Mouse (Mus musculus): ENCODE results near the gene Rnf167. TPM values are rescaled to one million over a fixed set of nuclear protein-coding genes. Genes with fewer than 3 reads are reported as not detected.

Gene Rnf167
- polyA plus RNA-seq, 1 experiment from 2014 or later: 111 TPM

DNA sequence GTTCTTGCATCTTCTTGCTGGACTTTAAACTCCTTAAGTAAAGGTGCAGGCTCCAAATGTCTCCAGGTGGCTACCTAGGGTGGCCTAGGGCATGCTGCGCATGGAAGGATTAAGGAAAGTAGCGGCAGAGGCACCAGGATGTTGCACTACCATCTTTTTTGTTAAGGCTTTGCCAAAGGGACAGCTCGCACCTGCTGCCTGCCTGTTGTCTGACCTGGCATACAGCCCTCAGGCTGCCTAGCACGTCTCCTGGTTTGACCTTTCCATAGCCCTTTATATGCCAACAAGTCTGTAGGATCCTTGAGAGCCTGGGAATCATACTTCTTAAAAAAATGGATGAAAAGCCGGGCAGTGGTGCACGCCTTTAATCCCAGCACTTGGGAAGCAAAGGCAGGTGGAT lies 4.0 kb upstream of the Rnf167 start:
- H3K9me3 ChIP-seq (replicated peaks; ENCODE audit: control insufficient read depth, low read length): no peaks in the 10 kb centered on the region
- ATAC-seq (ENCODE audit: insufficient read depth, low FRiP score): no peak
- H3K27ac ChIP-seq (ENCODE audit: low read length): no peak overlapping the region
- H3K9ac ChIP-seq (ENCODE audit: low read length): no peak overlapping the region
- 90% methylated on average over 6 of the region's 6 CpGs for WGBS
- H3K36me3 ChIP-seq (ENCODE audit: control insufficient read depth, insufficient read depth, low read length): 0 out of 2 replicates have a peak, but pooled peaks cover 6% of the 10 kb centered on the region
- no peaks in the 10 kb centered on the region for H3K27me3 ChIP-seq (ENCODE audit: control insufficient read depth, insufficient read depth, low read length)
- H3K4me1 ChIP-seq (ENCODE audit: control insufficient read depth, insufficient read depth, low read length): peaks cover 17% of the 10 kb centered on the region
- no peak overlapping the region for H3K4me2 ChIP-seq (ENCODE audit: low read depth, low read length)
- H3K4me3 ChIP-seq (replicated peaks; ENCODE audit: low read length): no peak overlapping the region

DNA sequence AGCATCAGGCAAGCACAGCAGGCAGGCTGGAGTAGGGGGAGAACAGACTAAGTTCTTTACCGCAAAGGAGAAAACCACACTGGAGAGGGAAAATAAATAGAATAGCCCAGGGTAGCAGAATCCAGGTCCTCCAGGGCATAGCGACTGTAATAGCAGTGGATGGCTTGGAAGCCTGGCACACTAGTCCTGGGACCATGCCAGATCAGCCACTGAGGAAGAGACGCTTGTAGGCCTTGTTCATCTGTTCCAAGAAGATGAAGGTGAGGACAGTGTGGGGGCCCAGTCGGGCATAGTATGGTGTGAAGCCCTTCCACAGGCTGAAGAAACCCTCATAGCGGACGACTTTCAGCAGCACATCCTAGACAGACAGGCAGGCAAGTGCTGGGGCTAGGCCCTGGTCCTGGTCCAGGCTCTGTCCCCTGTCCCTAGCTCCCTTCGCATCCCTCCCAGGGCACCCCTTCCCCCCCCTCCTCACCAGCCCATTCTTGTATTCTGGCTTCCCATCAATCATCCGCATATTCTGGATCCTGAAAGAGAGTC lies 2.4 kb upstream of the Rnf167 start:
- Histone ChIP-seq H3K4me2 (ENCODE audit: low read depth, low read length) (no peak overlapping the region), H3K27me3 (ENCODE audit: control insufficient read depth, insufficient read depth, low read length) (no peaks in the 10 kb centered on the region), H3K36me3 (ENCODE audit: control insufficient read depth, insufficient read depth, low read length) (peaks cover 12% of the 10 kb centered on the region), H3K4me3 (replicated peaks; ENCODE audit: low read length) (no peak overlapping the region), H3K27ac (ENCODE audit: low read length) (no peak overlapping the region), H3K9ac (ENCODE audit: low read length) (no peak overlapping the region), H3K9me3 (replicated peaks; ENCODE audit: control insufficient read depth, low read length) (no peaks in the 10 kb centered on the region), H3K4me1 (ENCODE audit: control insufficient read depth, insufficient read depth, low read length) (peaks cover 29% of the 10 kb centered on the region)
- 94% methylated on average over 8 of the region's 8 CpGs for WGBS
- no peak for ATAC-seq (ENCODE audit: insufficient read depth, low FRiP score)

DNA sequence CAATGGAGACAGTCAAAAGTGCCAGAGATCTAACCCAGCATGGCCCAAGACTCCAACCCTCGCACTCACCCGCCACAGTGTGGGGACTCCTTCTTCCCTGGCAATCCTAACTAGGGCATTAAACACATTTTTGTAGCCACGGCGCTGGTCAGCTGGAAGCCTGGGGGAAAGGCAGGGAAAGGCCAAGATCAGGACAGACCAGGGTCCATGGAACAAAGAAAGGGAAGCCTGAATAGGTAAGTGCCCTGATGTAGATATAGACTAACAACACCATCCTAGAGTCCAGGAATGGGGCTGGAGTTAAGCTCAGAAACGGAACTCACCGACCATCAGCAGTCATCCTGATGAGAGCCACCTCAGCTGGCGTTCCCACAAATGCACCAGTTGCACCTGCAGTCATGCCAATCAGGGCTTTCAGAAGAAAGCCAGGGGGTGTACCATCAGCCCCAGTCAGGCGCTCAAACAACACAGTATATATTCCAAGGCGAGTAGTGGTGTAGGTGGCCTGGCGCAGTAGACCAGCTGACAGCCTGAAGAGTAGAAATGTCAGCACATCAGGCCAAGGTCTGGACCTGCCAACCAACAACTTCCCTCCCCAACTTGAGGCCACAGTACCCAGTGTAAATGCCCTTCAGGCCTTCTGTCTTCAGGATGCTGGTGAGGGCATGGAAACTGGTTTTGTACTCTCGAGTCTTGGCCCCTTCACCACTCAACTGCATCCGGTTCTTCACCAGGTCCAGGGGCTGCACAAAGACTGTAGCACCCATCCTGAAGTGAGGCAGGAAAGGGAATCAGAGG lies 1.4 kb upstream of the Rnf167 start:
- H3K9ac ChIP-seq (ENCODE audit: low read length): peak overlapping the region; percentile 85
- peak overlapping the region; percentile 59 for H3K4me3 ChIP-seq (replicated peaks; ENCODE audit: low read length)
- peak overlapping the region; percentile 93; the same call in 1 of the 2 replicates for H3K27ac ChIP-seq (ENCODE audit: low read length)
- peak overlapping the region; percentile 81 for H3K4me2 ChIP-seq (ENCODE audit: low read depth, low read length)
- WGBS: 86% methylated on average over 12 of the region's 12 CpGs
- no peak for ATAC-seq (ENCODE audit: insufficient read depth, low FRiP score)
- H3K36me3 ChIP-seq (ENCODE audit: control insufficient read depth, insufficient read depth, low read length): peaks cover 13% of the 10 kb centered on the region
- peaks cover 34% of the 10 kb centered on the region for H3K4me1 ChIP-seq (ENCODE audit: control insufficient read depth, insufficient read depth, low read length)
- no peaks in the 10 kb centered on the region for H3K9me3 ChIP-seq (replicated peaks; ENCODE audit: control insufficient read depth, low read length)
- no peaks in the 10 kb centered on the region for H3K27me3 ChIP-seq (ENCODE audit: control insufficient read depth, insufficient read depth, low read length)

DNA sequence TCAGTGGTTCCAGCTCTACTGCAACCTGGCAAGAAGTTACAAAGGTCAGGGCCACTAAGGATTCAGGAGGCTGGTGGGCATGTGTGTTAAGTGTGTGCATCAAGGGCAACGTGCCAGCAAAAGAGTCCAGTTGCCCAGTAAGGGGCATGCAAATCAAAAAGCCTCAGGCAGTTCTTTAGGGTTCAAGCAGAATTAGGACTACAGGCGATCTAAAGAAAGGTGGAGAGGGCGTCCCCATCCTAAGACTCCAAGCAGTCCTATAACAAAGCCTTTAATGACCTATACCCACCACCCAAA lies 828 bp upstream of the Rnf167 start:
- H3K9me3 ChIP-seq (replicated peaks; ENCODE audit: control insufficient read depth, low read length): no peaks in the 10 kb centered on the region
- H3K36me3 ChIP-seq (ENCODE audit: control insufficient read depth, insufficient read depth, low read length): peaks cover 16% of the 10 kb centered on the region
- H3K27ac ChIP-seq (ENCODE audit: low read length): peak overlapping the region; percentile 93
- no peaks in the 10 kb centered on the region for H3K27me3 ChIP-seq (ENCODE audit: control insufficient read depth, insufficient read depth, low read length)
- H3K9ac ChIP-seq (ENCODE audit: low read length): peak overlapping the region; percentile 85
- H3K4me1 ChIP-seq (ENCODE audit: control insufficient read depth, insufficient read depth, low read length): peaks cover 39% of the 10 kb centered on the region
- no peak for ATAC-seq (ENCODE audit: insufficient read depth, low FRiP score)
- 17% methylated on average over 3 of the region's 3 CpGs for WGBS
- peak overlapping the region; percentile 81 for H3K4me2 ChIP-seq (ENCODE audit: low read depth, low read length)
- peak overlapping the region; percentile 59 for H3K4me3 ChIP-seq (replicated peaks; ENCODE audit: low read length)

DNA sequence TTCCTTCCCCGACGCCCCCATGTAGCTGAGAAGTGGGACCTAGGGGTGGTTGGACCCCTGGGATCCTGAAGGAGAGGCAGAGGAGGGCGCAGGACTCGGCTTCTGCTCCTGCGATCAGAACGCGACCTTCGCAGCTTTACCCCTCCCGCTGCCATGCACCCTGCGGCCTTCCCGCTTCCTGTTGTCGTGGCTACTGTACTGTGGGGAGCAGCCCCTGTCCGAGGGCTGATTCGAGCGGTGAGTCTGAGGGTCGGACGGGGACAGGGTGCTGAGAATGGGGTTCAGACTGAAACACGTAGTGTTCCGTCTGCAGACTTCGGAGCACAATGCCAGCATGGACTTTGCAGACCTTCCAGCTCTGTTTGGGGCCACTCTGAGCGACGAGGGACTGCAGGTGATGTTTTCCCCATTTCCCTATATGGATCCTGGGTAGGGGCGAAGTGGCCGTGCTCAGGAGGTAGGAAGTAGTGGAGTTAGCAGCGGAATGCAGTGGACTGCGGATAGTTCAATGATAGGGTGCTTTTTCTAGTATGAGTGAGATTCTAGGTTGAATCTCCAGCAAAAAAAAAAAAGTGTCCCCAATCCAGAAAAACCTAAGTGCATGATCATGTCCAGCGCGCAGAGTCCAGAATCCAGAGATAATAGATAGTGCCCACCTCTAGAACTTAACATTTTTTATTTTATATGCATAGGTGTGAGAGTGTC lies 833 bp downstream of the Rnf167 start:
- Histone ChIP-seq H3K36me3 (ENCODE audit: control insufficient read depth, insufficient read depth, low read length) (peaks cover 25% of the 10 kb centered on the region), H3K9me3 (replicated peaks; ENCODE audit: control insufficient read depth, low read length) (no peaks in the 10 kb centered on the region)

DNA sequence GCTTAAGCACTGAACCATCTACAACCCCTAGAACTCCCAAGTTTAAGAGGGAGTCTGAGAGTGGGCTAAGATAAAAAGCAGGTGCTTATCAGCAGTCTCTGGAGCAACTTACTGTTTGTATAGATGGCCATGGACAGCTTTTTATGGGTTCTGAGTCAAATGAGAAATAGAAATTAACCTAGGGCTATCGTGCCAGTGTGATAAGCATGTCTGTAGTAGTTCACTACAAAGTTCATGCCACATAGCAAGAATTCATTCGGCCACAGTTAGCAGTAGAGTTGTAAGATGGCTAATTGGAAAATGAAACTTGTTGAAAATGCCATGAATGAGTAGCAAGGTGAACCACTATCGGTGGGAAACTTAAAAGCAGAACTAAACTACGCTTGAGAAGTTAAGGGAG lies 1.5 kb downstream of the Rnf167 start:
- 69% methylated on average over 4 of the region's 4 CpGs for WGBS
- no peak for ATAC-seq (ENCODE audit: insufficient read depth, low FRiP score)
- H3K4me3 ChIP-seq (replicated peaks; ENCODE audit: low read length): peak overlapping the region; percentile 87
- peak overlapping the region; percentile 98; the same call in 1 of the 2 replicates for H3K27ac ChIP-seq (ENCODE audit: low read length)
- no peaks in the 10 kb centered on the region for H3K9me3 ChIP-seq (replicated peaks; ENCODE audit: control insufficient read depth, low read length)
- peaks cover 57% of the 10 kb centered on the region for H3K4me1 ChIP-seq (ENCODE audit: control insufficient read depth, insufficient read depth, low read length)
- H3K9ac ChIP-seq (ENCODE audit: low read length): peak overlapping the region; percentile 93
- H3K36me3 ChIP-seq (ENCODE audit: control insufficient read depth, insufficient read depth, low read length): peaks cover 25% of the 10 kb centered on the region
- no peaks in the 10 kb centered on the region for H3K27me3 ChIP-seq (ENCODE audit: control insufficient read depth, insufficient read depth, low read length)
- peak overlapping the region; percentile 87 for H3K4me2 ChIP-seq (ENCODE audit: low read depth, low read length)

More for the DNA sequence above, 833 bp downstream of the Rnf167 start:
- peak overlapping the region; percentile 98 for H3K27ac ChIP-seq (ENCODE audit: low read length)
- H3K4me1 ChIP-seq (ENCODE audit: control insufficient read depth, insufficient read depth, low read length): peaks cover 56% of the 10 kb centered on the region
- peak overlapping the region; percentile 93 for H3K9ac ChIP-seq (ENCODE audit: low read length)
- H3K27me3 ChIP-seq (ENCODE audit: control insufficient read depth, insufficient read depth, low read length): no peaks in the 10 kb centered on the region
- H3K4me3 ChIP-seq (replicated peaks; ENCODE audit: low read length): peak overlapping the region; percentile 87
- 3% methylated on average over 28 of the region's 28 CpGs for WGBS
- H3K4me2 ChIP-seq (ENCODE audit: low read depth, low read length): peak overlapping the region; percentile 87
- ATAC-seq (ENCODE audit: insufficient read depth, low FRiP score): peak; percentile 1; the same call in 1 of the 2 replicates

DNA sequence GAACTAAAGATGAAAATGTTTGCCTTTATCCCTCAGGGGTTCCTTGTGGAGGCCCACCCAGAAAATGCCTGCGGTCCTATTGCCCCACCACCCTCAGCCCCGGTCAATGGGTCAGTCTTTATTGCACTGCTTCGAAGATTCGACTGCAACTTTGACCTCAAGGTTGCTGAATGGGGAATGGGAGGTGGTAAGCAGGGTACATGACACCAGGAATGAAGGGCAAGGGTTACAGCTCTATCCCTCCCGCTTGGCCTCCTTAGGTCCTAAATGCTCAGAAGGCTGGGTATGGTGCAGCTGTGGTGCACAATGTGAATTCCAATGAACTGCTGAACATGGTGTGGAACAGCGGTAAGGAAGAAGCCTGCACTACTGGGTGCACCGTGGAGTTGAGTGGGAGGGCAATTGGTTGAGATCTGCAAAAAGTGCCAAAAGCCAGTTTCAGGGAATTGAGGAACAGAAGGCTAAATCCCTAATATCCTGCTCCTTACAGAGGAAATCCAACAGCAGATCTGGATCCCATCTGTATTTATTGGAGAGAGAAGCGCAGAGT lies 2.2 kb downstream of the Rnf167 start:
- peak overlapping the region; percentile 87 for H3K4me2 ChIP-seq (ENCODE audit: low read depth, low read length)
- no peaks in the 10 kb centered on the region for H3K27me3 ChIP-seq (ENCODE audit: control insufficient read depth, insufficient read depth, low read length)
- peaks cover 24% of the 10 kb centered on the region for H3K36me3 ChIP-seq (ENCODE audit: control insufficient read depth, insufficient read depth, low read length)
- H3K4me3 ChIP-seq (replicated peaks; ENCODE audit: low read length): no peak overlapping the region
- H3K4me1 ChIP-seq (ENCODE audit: control insufficient read depth, insufficient read depth, low read length): peaks cover 57% of the 10 kb centered on the region
- 0 out of 2 replicates have a peak overlapping the region, but pooled peaks have one; percentile 71 for H3K27ac ChIP-seq (ENCODE audit: low read length)
- H3K9me3 ChIP-seq (replicated peaks; ENCODE audit: control insufficient read depth, low read length): no peaks in the 10 kb centered on the region
- ATAC-seq (ENCODE audit: insufficient read depth, low FRiP score): no peak
- WGBS: 79% methylated on average over 8 of the region's 8 CpGs
- no peak overlapping the region for H3K9ac ChIP-seq (ENCODE audit: low read length)

DNA sequence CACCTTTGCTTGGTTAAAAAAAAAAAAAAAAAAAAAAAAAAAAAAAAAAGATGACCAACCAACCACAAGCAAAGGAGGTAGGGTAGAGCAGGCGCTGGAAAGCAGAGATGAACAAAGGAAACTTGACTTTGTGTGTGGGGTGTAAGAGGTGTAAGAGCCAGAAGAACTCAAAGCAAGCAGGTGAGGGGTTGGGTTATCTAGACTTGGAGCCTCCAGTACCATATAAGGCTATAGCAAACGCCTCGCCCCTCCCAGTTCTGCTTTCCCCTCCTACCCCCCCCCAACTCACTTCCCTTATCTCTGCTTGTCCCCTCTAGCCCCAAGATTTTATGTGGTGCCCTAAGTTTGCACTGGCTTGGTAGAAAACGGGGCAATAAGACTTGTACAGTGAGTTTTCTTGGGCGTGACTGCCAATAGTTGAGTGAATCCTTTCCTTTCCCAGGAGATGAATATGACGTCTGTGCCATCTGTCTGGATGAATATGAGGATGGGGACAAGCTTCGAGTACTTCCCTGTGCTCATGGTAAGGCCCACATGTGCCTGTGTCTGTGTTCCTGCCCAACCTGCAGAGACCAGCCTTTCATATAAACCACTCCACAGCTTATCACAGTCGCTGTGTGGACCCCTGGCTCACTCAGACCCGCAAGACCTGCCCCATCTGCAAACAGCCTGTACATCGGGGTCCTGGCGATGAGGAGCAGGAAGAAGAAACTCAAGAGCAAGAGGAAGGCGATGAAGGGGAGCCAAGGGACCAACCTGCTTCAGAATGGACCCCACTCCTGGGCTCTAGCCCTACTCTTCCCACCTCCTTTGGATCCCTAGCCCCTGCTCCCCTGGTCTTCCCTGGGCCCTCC lies 3.5 kb downstream of the Rnf167 start:
- no peaks in the 10 kb centered on the region for H3K9me3 ChIP-seq (replicated peaks; ENCODE audit: control insufficient read depth, low read length)
- H3K4me3 ChIP-seq (replicated peaks; ENCODE audit: low read length): peak overlapping the region; percentile 100
- WGBS: 59% methylated on average over 12 of the region's 12 CpGs
- ATAC-seq (ENCODE audit: insufficient read depth, low FRiP score): no peak
- H3K36me3 ChIP-seq (ENCODE audit: control insufficient read depth, insufficient read depth, low read length): peaks cover 19% of the 10 kb centered on the region
- H3K9ac ChIP-seq (ENCODE audit: low read length): peak overlapping the region; percentile 13; the same call in 1 of the 2 replicates
- H3K4me1 ChIP-seq (ENCODE audit: control insufficient read depth, insufficient read depth, low read length): peaks cover 52% of the 10 kb centered on the region
- H3K4me2 ChIP-seq (ENCODE audit: low read depth, low read length): peak overlapping the region; percentile 79
- H3K27ac ChIP-seq (ENCODE audit: low read length): peak overlapping the region; percentile 71
- no peaks in the 10 kb centered on the region for H3K27me3 ChIP-seq (ENCODE audit: control insufficient read depth, insufficient read depth, low read length)
